Mouse (Mus musculus): Measurements from ENCODE around the gene Cpeb2. TPM values are rescaled to one million over a fixed set of nuclear protein-coding genes. Genes with fewer than 3 reads are reported as not detected.

Cpeb2 gene
- polyA plus RNA-seq, 1 experiment from 2014 or later, result 2.7 TPM

- H3K4me3 ChIP-seq (replicated peaks; ENCODE audit: low read depth, low read length), result no peak overlapping the region
- no peak overlapping the region for H3K9ac ChIP-seq (ENCODE audit: low read depth, low read length)
- ATAC-seq (replicated peaks; ENCODE audit: low FRiP score, low read depth) (no peak), DNase-seq (ENCODE audit: low spot score) (no peak)
- no peaks in the 10 kb centered on the region for H3K4me1 ChIP-seq (replicated peaks; ENCODE audit: insufficient read depth, low read length)
- TF ChIP-seq CTCF (IDR thresholded peaks at IDR 0.05; ENCODE audit: low read depth), result no peak
- no peaks in the 10 kb centered on the region for H3K9me3 ChIP-seq (replicated peaks; ENCODE audit: low read length)
- H3K4me2 ChIP-seq (ENCODE audit: low read length), result no peak overlapping the region
- H3K36me3 ChIP-seq (ENCODE audit: insufficient read depth, low read length), result no peaks in the 10 kb centered on the region
- no peaks in the 10 kb centered on the region for H3K27me3 ChIP-seq (ENCODE audit: insufficient read depth, low read length)
- H3K27ac ChIP-seq, result no peak overlapping the region
- WGBS, result 44% methylated on average over 3 of the region's 3 CpGs
Measured at GRCm38 (mm10) chr5:43248001-43248430, 15.0 kb downstream of the Cpeb2 start.

- H3K9ac ChIP-seq (ENCODE audit: low read depth, low read length), result no peak overlapping the region
- TF ChIP-seq CTCF (IDR thresholded peaks at IDR 0.05; ENCODE audit: low read depth), result no peak
- H3K27ac ChIP-seq, result no peak overlapping the region
- no peaks in the 10 kb centered on the region for H3K4me1 ChIP-seq (replicated peaks; ENCODE audit: insufficient read depth, low read length)
- H3K27me3 ChIP-seq (ENCODE audit: insufficient read depth, low read length), result no peaks in the 10 kb centered on the region
- 70% methylated on average over 2 of the region's 2 CpGs for WGBS
- no peak overlapping the region for H3K4me2 ChIP-seq (ENCODE audit: low read length)
- no peaks in the 10 kb centered on the region for H3K9me3 ChIP-seq (replicated peaks; ENCODE audit: low read length)
- DNase-seq (ENCODE audit: low spot score) (no peak), ATAC-seq (replicated peaks; ENCODE audit: low FRiP score, low read depth) (no peak)
- no peaks in the 10 kb centered on the region for H3K36me3 ChIP-seq (ENCODE audit: insufficient read depth, low read length)
- H3K4me3 ChIP-seq (replicated peaks; ENCODE audit: low read depth, low read length), result no peak overlapping the region
Measured at GRCm38 (mm10) chr5:43257490-43257889, 24.5 kb downstream of the Cpeb2 start.

- no peak overlapping the region for H3K27ac ChIP-seq
- no peaks in the 10 kb centered on the region for H3K9me3 ChIP-seq (replicated peaks; ENCODE audit: low read length)
- H3K9ac ChIP-seq (ENCODE audit: low read depth, low read length), result no peak overlapping the region
- no peak overlapping the region for H3K4me3 ChIP-seq (replicated peaks; ENCODE audit: low read depth, low read length)
- no peaks in the 10 kb centered on the region for H3K27me3 ChIP-seq (ENCODE audit: insufficient read depth, low read length)
- ATAC-seq (replicated peaks; ENCODE audit: low FRiP score, low read depth) (no peak), DNase-seq (ENCODE audit: low spot score) (no peak)
- H3K36me3 ChIP-seq (ENCODE audit: insufficient read depth, low read length), result no peaks in the 10 kb centered on the region
- WGBS, result 95% methylated on average over 3 of the region's 3 CpGs
- H3K4me1 ChIP-seq (replicated peaks; ENCODE audit: insufficient read depth, low read length), result no peaks in the 10 kb centered on the region
- no peak overlapping the region for H3K4me2 ChIP-seq (ENCODE audit: low read length)
- TF ChIP-seq CTCF (IDR thresholded peaks at IDR 0.05; ENCODE audit: low read depth), result no peak
Measured at GRCm38 (mm10) chr5:43258472-43259142, 25.6 kb downstream of the Cpeb2 start.

- H3K9ac ChIP-seq (ENCODE audit: low read depth, low read length), result no peak overlapping the region
- no peak overlapping the region for H3K4me3 ChIP-seq (replicated peaks; ENCODE audit: low read depth, low read length)
- H3K4me1 ChIP-seq (replicated peaks; ENCODE audit: insufficient read depth, low read length), result no peaks in the 10 kb centered on the region
- ATAC-seq (replicated peaks; ENCODE audit: low FRiP score, low read depth) (no peak), DNase-seq (ENCODE audit: low spot score) (no peak)
- no peaks in the 10 kb centered on the region for H3K36me3 ChIP-seq (ENCODE audit: insufficient read depth, low read length)
- no peak for TF ChIP-seq CTCF (IDR thresholded peaks at IDR 0.05; ENCODE audit: low read depth)
- H3K9me3 ChIP-seq (replicated peaks; ENCODE audit: low read length), result no peaks in the 10 kb centered on the region
- 76% methylated on average over 6 of the region's 6 CpGs for WGBS
- no peak overlapping the region for H3K4me2 ChIP-seq (ENCODE audit: low read length)
- no peaks in the 10 kb centered on the region for H3K27me3 ChIP-seq (ENCODE audit: insufficient read depth, low read length)
- H3K27ac ChIP-seq, result no peak overlapping the region
Measured at GRCm38 (mm10) chr5:43261814-43262213, 28.8 kb downstream of the Cpeb2 start.

- H3K36me3 ChIP-seq (ENCODE audit: insufficient read depth, low read length), result no peaks in the 10 kb centered on the region
- no peaks in the 10 kb centered on the region for H3K4me1 ChIP-seq (replicated peaks; ENCODE audit: insufficient read depth, low read length)
- no peak overlapping the region for H3K9ac ChIP-seq (ENCODE audit: low read depth, low read length)
- H3K27me3 ChIP-seq (ENCODE audit: insufficient read depth, low read length), result no peaks in the 10 kb centered on the region
- no peaks in the 10 kb centered on the region for H3K9me3 ChIP-seq (replicated peaks; ENCODE audit: low read length)
- DNase-seq (ENCODE audit: low spot score) (peak; percentile 10), ATAC-seq (replicated peaks; ENCODE audit: low FRiP score, low read depth) (peak; percentile 61; the same call in 1 of the 2 replicates)
- WGBS, result 62% methylated on average over 4 of the region's 4 CpGs
- H3K4me2 ChIP-seq (ENCODE audit: low read length), result no peak overlapping the region
- 0 out of 2 replicates have a peak overlapping the region, but pooled peaks have one; percentile 19 for H3K27ac ChIP-seq
- H3K4me3 ChIP-seq (replicated peaks; ENCODE audit: low read depth, low read length), result no peak overlapping the region
- no peak for TF ChIP-seq CTCF (IDR thresholded peaks at IDR 0.05; ENCODE audit: low read depth)
Measured at GRCm38 (mm10) chr5:43263951-43264350, 31.0 kb downstream of the Cpeb2 start.

- no peak overlapping the region for H3K9ac ChIP-seq (ENCODE audit: low read depth, low read length)
- no peaks in the 10 kb centered on the region for H3K4me1 ChIP-seq (replicated peaks; ENCODE audit: insufficient read depth, low read length)
- 83% methylated on average over 2 of the region's 2 CpGs for WGBS
- ATAC-seq (replicated peaks; ENCODE audit: low FRiP score, low read depth), result no peak
- peak overlapping the region; percentile 28; the same call in 1 of the 2 replicates for H3K27ac ChIP-seq
- no peak overlapping the region for H3K4me2 ChIP-seq (ENCODE audit: low read length)
- no peak overlapping the region for H3K4me3 ChIP-seq (replicated peaks; ENCODE audit: low read depth, low read length)
- TF ChIP-seq CTCF (IDR thresholded peaks at IDR 0.05; ENCODE audit: low read depth), result no peak
- no peak for DNase-seq (ENCODE audit: low spot score)
- H3K27me3 ChIP-seq (ENCODE audit: insufficient read depth, low read length), result no peaks in the 10 kb centered on the region
- H3K36me3 ChIP-seq (ENCODE audit: insufficient read depth, low read length), result no peaks in the 10 kb centered on the region
- H3K9me3 ChIP-seq (replicated peaks; ENCODE audit: low read length), result no peaks in the 10 kb centered on the region
Measured at GRCm38 (mm10) chr5:43264696-43265095, 31.7 kb downstream of the Cpeb2 start.

- ATAC-seq (replicated peaks; ENCODE audit: low FRiP score, low read depth) (no peak), DNase-seq (ENCODE audit: low spot score) (no peak)
- Histone ChIP-seq H3K36me3 (ENCODE audit: insufficient read depth, low read length) (no peaks in the 10 kb centered on the region), H3K9me3 (replicated peaks; ENCODE audit: low read length) (no peaks in the 10 kb centered on the region), H3K4me3 (replicated peaks; ENCODE audit: low read depth, low read length) (no peak overlapping the region), H3K27me3 (ENCODE audit: insufficient read depth, low read length) (no peaks in the 10 kb centered on the region), H3K9ac (ENCODE audit: low read depth, low read length) (no peak overlapping the region), H3K4me1 (replicated peaks; ENCODE audit: insufficient read depth, low read length) (no peaks in the 10 kb centered on the region), H3K27ac (no peak overlapping the region), H3K4me2 (ENCODE audit: low read length) (no peak overlapping the region)
- 98% methylated on average over 1 of the region's 1 CpGs for WGBS
- TF ChIP-seq CTCF (IDR thresholded peaks at IDR 0.05; ENCODE audit: low read depth), result no peak
Measured at GRCm38 (mm10) chr5:43277982-43278381, 45.0 kb downstream of the Cpeb2 start.
